In genomic region chr4:95686775-95687174, GRCm38 (mm10) we compare ENCODE assay signal across 16 mouse cellular contexts.
DNase-seq lines count a peak whose midpoint lies in the region; ATAC-seq and TF ChIP-seq lines count a peak whose summit lies in the region.
"Had no signal": no experiment of that assay in that cellular context is flagged by ENCODE, and none has a peak within 500 bp of the region (broad histone marks: within the 10 kb centered on the region; RNA-seq: fewer than 3 reads in every experiment).

No protein-coding gene starts in this region.

- 0 out of 2 replicates have a peak, but pooled peaks cover 1% of the 10 kb centered on the region for H3K36me3 ChIP-seq in liver, adult 2 months (ENCODE audit: control insufficient read depth, insufficient read depth, low read length)
- no peaks in the 10 kb centered on the region for H3K36me3 ChIP-seq in liver, embryonic 12.5 days
- no peaks in the 10 kb centered on the region for H3K36me3 ChIP-seq in CH12.LX (replicated peaks in 1 of 2; ENCODE audit: control insufficient read depth in 1 of 2, insufficient read depth in 1 of 2, low read length in 1 of 2)
- H3K36me3 ChIP-seq in neural tube, embryonic 15.5 days, result no peaks in the 10 kb centered on the region
- H3K36me3 ChIP-seq: G1E had no signal

- peak; percentile 38 for DNase-seq in liver, adult 2 months (ENCODE audit: extremely low read depth, low read depth, low spot score)
- DNase-seq in CH12.LX (ENCODE audit: extremely low read depth), result peak; percentile 38
- DNase-seq: adrenal gland, adult 8-10 months; adrenal gland, postnatal 10 days; adrenal gland, postnatal 25 days; B cell, adult 2 months; cerebellum, adult 11 months; cerebellum, adult 11-12 months; cerebellum, adult 18-20 months; cerebellum, adult 2 months had no signal

- no peaks in the 10 kb centered on the region for H3K27me3 ChIP-seq in liver, adult 2 months (ENCODE audit: control insufficient read depth, insufficient read depth, low read length)
- no peaks in the 10 kb centered on the region for H3K27me3 ChIP-seq in liver, embryonic 12.5 days (replicated peaks)
- no peaks in the 10 kb centered on the region for H3K27me3 ChIP-seq in CH12.LX (replicated peaks)
- H3K27me3 ChIP-seq in neural tube, embryonic 15.5 days (replicated peaks), result no peaks in the 10 kb centered on the region
- H3K27me3 ChIP-seq: Patski had no signal

- H3K79me2 ChIP-seq in liver, adult 2 months (ENCODE audit: control insufficient read depth, insufficient read depth, low read length), result no peaks in the 10 kb centered on the region
- H3K79me2 ChIP-seq in CH12.LX (replicated peaks; ENCODE audit: control insufficient read depth, extremely low read depth, insufficient read depth, poor library complexity, severe bottlenecking), result no peaks in the 10 kb centered on the region

- no peak overlapping the region for H3K4me3 ChIP-seq in liver, adult 2 months (ENCODE audit: insufficient read depth, low read depth, low read length)
- no peak overlapping the region for H3K4me3 ChIP-seq in liver, embryonic 12.5 days
- no peak overlapping the region for H3K4me3 ChIP-seq in CH12.LX (replicated peaks in 1 of 3; ENCODE audit: low read depth in 2 of 3, low read length in 2 of 3, poor library complexity in 1 of 3)
- H3K4me3 ChIP-seq in neural tube, embryonic 15.5 days (replicated peaks), result no peak overlapping the region

- no peak for TF ChIP-seq POLR2A in liver, adult 2 months (IDR thresholded peaks at IDR 0.05; ENCODE audit: extremely low read depth, insufficient read depth, low read length)
- no peak for TF ChIP-seq POLR2A in CH12.LX (IDR thresholded peaks at IDR 0.05; ENCODE audit: low read depth, low read length)

- H3K9me3 ChIP-seq in liver, embryonic 12.5 days (replicated peaks), result no peaks in the 10 kb centered on the region
- H3K9me3 ChIP-seq in CH12.LX (replicated peaks; ENCODE audit: low read length), result no peaks in the 10 kb centered on the region
- H3K9me3 ChIP-seq in neural tube, embryonic 15.5 days (replicated peaks), result no peaks in the 10 kb centered on the region
- H3K9me3 ChIP-seq: G1E had no signal

- no peaks in the 10 kb centered on the region for H3K4me1 ChIP-seq in liver, adult 2 months (ENCODE audit: control insufficient read depth, insufficient read depth, low read length)
- no peaks in the 10 kb centered on the region for H3K4me1 ChIP-seq in liver, embryonic 12.5 days
- peaks cover 24 to 59% of the 10 kb centered on the region in 2 experiments; a peak in 3 of 4 replicates for H3K4me1 ChIP-seq in CH12.LX (ENCODE audit: control insufficient read depth in 1 of 2, insufficient read depth in 2 of 2)
- peaks cover 9% of the 10 kb centered on the region for H3K4me1 ChIP-seq in neural tube, embryonic 15.5 days

- no peak; the same call in 1 of the 2 replicates for TF ChIP-seq RAD21 in CH12.LX (IDR thresholded peaks at IDR 0.05; ENCODE audit: low read depth, low read length)

- no peak overlapping the region for H3K27ac ChIP-seq in liver, adult 2 months (replicated peaks; ENCODE audit: insufficient read depth, low read depth, low read length)
- no peak overlapping the region for H3K27ac ChIP-seq in liver, embryonic 12.5 days
- no peak overlapping the region for H3K27ac ChIP-seq in CH12.LX (ENCODE audit: insufficient read depth, low read depth)
- no peak overlapping the region for H3K27ac ChIP-seq in neural tube, embryonic 15.5 days (replicated peaks)

- TF ChIP-seq CTCF in liver, adult 2 months (IDR thresholded peaks at IDR 0.05; ENCODE audit: low read depth, low read length), result no peak
- TF ChIP-seq CTCF in CH12.LX (conservative IDR thresholded peaks at IDR 0.05 in 1 of 2, IDR thresholded peaks at IDR 0.05 in 1 of 2; ENCODE audit: low read depth in 2 of 2, low read length in 2 of 2), result no peak

- no peak overlapping the region for H3K4me2 ChIP-seq in liver, embryonic 12.5 days
- H3K4me2 ChIP-seq in CH12.LX (ENCODE audit: insufficient read depth, low read depth, poor library complexity, severe bottlenecking), result peak overlapping the region; percentile 36; the same call in 1 of the 2 replicates
- H3K4me2 ChIP-seq in neural tube, embryonic 15.5 days, result no peak overlapping the region

- no peak for ATAC-seq in liver, embryonic 12.5 days
- ATAC-seq in neural tube, embryonic 15.5 days (ENCODE audit: low FRiP score), result no peak
- ATAC-seq: activated CD4-positive, CD25-positive, alpha-beta regulatory T cell, adult 4 months; CD4-positive, CD25-positive, alpha-beta regulatory T cell, adult 4 months; Patski had no signal

- in situ Hi-C loops in CH12.LX (cut with MboI; ENCODE audit: low pct_ligation_motif_present, low pct_unique_long_range_greater_than_20kb, low sequenced_read_pairs), result no loop called here

- H3K9ac ChIP-seq in liver, adult 2 months (ENCODE audit: low read depth, low read length), result no peak overlapping the region
- no peak overlapping the region for H3K9ac ChIP-seq in liver, embryonic 12.5 days
- no peak overlapping the region for H3K9ac ChIP-seq in CH12.LX (ENCODE audit: insufficient read depth, low read depth)
- H3K9ac ChIP-seq in neural tube, embryonic 15.5 days (replicated peaks), result no peak overlapping the region

- WGBS in liver, adult 2 months, result 25% methylated on average over 2 of the region's 2 CpGs
- WGBS in liver, embryonic 12.5 days (ENCODE audit: insufficient replicate concordance), result 49% methylated on average over 2 of the region's 2 CpGs
- WGBS in neural tube, embryonic 15.5 days, result 88% methylated on average over 2 of the region's 2 CpGs

- TF ChIP-seq EP300 in CH12.LX (IDR thresholded peaks at IDR 0.05; ENCODE audit: low read length), result peak; percentile 97

- dilution Hi-C loops in CH12.LX (cut with MboI; ENCODE audit: extremely low pct_ligation_motif_present, extremely low pct_unique_long_range_greater_than_20kb, low sequenced_read_pairs), result no loop called here

TF ChIP-seq in CH12.LX, 34 proteins besides CTCF, POLR2A, EP300 and RAD21:
- 0 out of 2 replicates have a peak, but pooled peaks have one; percentile 28 for TF ChIP-seq ZNF384 (IDR thresholded peaks at IDR 0.05; ENCODE audit: low read depth, low read length)
- no peak for TF ChIP-seq MAZ (IDR thresholded peaks at IDR 0.05; ENCODE audit: low read depth, low read length)
- TF ChIP-seq HCFC1 (IDR thresholded peaks at IDR 0.05; ENCODE audit: low read depth, low read length), result no peak
- 0 out of 2 replicates have a peak, but pooled peaks have one; percentile 47 for TF ChIP-seq CHD1 (IDR thresholded peaks at IDR 0.05; ENCODE audit: low read depth, low read length)
- TF ChIP-seq ETS1 (conservative IDR thresholded peaks at IDR 0.05; ENCODE audit: low read depth, low read length), result peak; percentile 83
- TF ChIP-seq USF2 (conservative IDR thresholded peaks at IDR 0.05; ENCODE audit: low read depth, low read length), result no peak
- no peak for TF ChIP-seq ZC3H11A (IDR thresholded peaks at IDR 0.05; ENCODE audit: low read depth, low read length)
- TF ChIP-seq SIN3A (IDR thresholded peaks at IDR 0.05; ENCODE audit: low read length), result 0 out of 2 replicates have a peak, but pooled peaks have one; percentile 36
- no peak for TF ChIP-seq ZMIZ1 (IDR thresholded peaks at IDR 0.05; ENCODE audit: low read depth, low read length)
- TF ChIP-seq JUND (conservative IDR thresholded peaks at IDR 0.05; ENCODE audit: low read depth, low read length), result peak; percentile 86
- no peak for TF ChIP-seq SMC3 (IDR thresholded peaks at IDR 0.05; ENCODE audit: low read depth, low read length)
- TF ChIP-seq KAT2A (IDR thresholded peaks at IDR 0.05; ENCODE audit: insufficient replicate concordance, low read length), result no peak
- TF ChIP-seq NRF1 (IDR thresholded peaks at IDR 0.05; ENCODE audit: low read depth, low read length), result no peak
- TF ChIP-seq ELF1 (IDR thresholded peaks at IDR 0.05; ENCODE audit: low read depth, low read length), result no peak; the same call in 1 of the 2 replicates
- no peak for TF ChIP-seq UBTF (IDR thresholded peaks at IDR 0.05; ENCODE audit: low read depth, low read length)
- TF ChIP-seq MAX (IDR thresholded peaks at IDR 0.05; ENCODE audit: low read length), result no peak
- no peak for TF ChIP-seq E2F4 (IDR thresholded peaks at IDR 0.05; ENCODE audit: insufficient replicate concordance, low read depth, low read length)
- TF ChIP-seq MYC (IDR thresholded peaks at IDR 0.05; ENCODE audit: low read depth, low read length), result 0 out of 2 replicates have a peak, but pooled peaks have one; percentile 18
- TF ChIP-seq CHD2 (IDR thresholded peaks at IDR 0.05; ENCODE audit: low read length), result peak; percentile 73
- no peak for TF ChIP-seq ZKSCAN1 (IDR thresholded peaks at IDR 0.05; ENCODE audit: borderline replicate concordance, low read depth, low read length)
- no peak for TF ChIP-seq USF1 (IDR thresholded peaks at IDR 0.05; ENCODE audit: low read depth, low read length)
- no peak for TF ChIP-seq RCOR1 (conservative IDR thresholded peaks at IDR 0.05; ENCODE audit: low read depth, low read length)
- peak; percentile 95 for TF ChIP-seq IRF4 (IDR thresholded peaks at IDR 0.05; ENCODE audit: low read depth, low read length)
- peak; percentile 73; the same call in 1 of the 2 replicates for TF ChIP-seq MAFK (IDR thresholded peaks at IDR 0.05; ENCODE audit: insufficient replicate concordance, low read length)
- TF ChIP-seq TCF12 (IDR thresholded peaks at IDR 0.05; ENCODE audit: low read depth, low read length), result peak; percentile 51; the same call in 1 of the 2 replicates
- TF ChIP-seq PAX5 (IDR thresholded peaks at IDR 0.05; ENCODE audit: low read length), result no peak
- peak; percentile 65 for TF ChIP-seq BHLHE40 (IDR thresholded peaks at IDR 0.05; ENCODE audit: low read depth, low read length)
- TF ChIP-seq JUN (IDR thresholded peaks at IDR 0.05; ENCODE audit: insufficient read depth, low read depth, low read length), result peak; percentile 77
- TF ChIP-seq NELFE (IDR thresholded peaks at IDR 0.05; ENCODE audit: low read depth, low read length), result no peak
- no peak for TF ChIP-seq GABPA (IDR thresholded peaks at IDR 0.05; ENCODE audit: insufficient replicate concordance, low read depth, low read length)
- TF ChIP-seq MEF2A (IDR thresholded peaks at IDR 0.05; ENCODE audit: borderline replicate concordance, low read depth, low read length), result peak; percentile 87; the same call in 1 of the 2 replicates
- no peak for TF ChIP-seq MXI1 (IDR thresholded peaks at IDR 0.05; ENCODE audit: low read depth, low read length)
- TF ChIP-seq TBP (conservative IDR thresholded peaks at IDR 0.05; ENCODE audit: low read depth, low read length), result no peak
- no peak for TF ChIP-seq POLR2AphosphoS2 (IDR thresholded peaks at IDR 0.05; ENCODE audit: low read depth, low read length)
